Mouse (Mus musculus): Measurements from ENCODE around the gene Sec24c. TPM values are rescaled to one million over a fixed set of nuclear protein-coding genes. Genes with fewer than 3 reads are reported as not detected.

The Sec24c gene
- polyA plus RNA-seq (2017; shearing (Covaris generic)) = 223 TPM

GRCm38 (mm10) chr14:20674064-20674833 is at the start of gene Sec24c:
Sec24c (plus strand) TSS chr14:20674308.

GRCm38 (mm10) chr14:20640644-20641437 is 33.3 kb upstream of the Sec24c start, which contains the start of gene Usp54:
Usp54 (minus strand) TSS chr14:20641063.

GRCm38 (mm10) chr14:20656361-20656760 is 17.7 kb upstream of the Sec24c start, which contains the start of gene Myoz1:
Myoz1 (minus strand) TSS chr14:20656540.

GRCm38 (mm10) chr14:20668154-20668810 is 5.8 kb upstream of the Sec24c start, which contains the start of gene Synpo2l:
Synpo2l (minus strand) TSS chr14:20668354.

GRCm38 (mm10) chr14:20694884-20695760 is 21.0 kb downstream of the Sec24c start, which contains the start of gene Fut11:
Fut11 (plus strand) TSS chr14:20694968.

GRCm38 (mm10) chr14:20702741-20703381 is 28.8 kb downstream of the Sec24c start, which contains the start of gene Chchd1:
Chchd1 (plus strand) TSS chr14:20703006.

GRCm38 (mm10) chr14:20707201-20708190 is 33.4 kb downstream of the Sec24c start, which contains the start of gene Zswim8:
Zswim8 (plus strand) TSS chr14:20707552.

GRCm38 (mm10) chr14:20733952-20734774 is 60.1 kb downstream of the Sec24c start, which contains the start of gene Ndst2:
Ndst2 (minus strand) TSS chr14:20734562.

Other genes starting within 250 kb of the Sec24c start
- gene Cfap70, start 222.1 kb upstream of the Sec24c start, polyA plus RNA-seq (2017; shearing (Covaris generic)) = 0.35 TPM
- gene Anxa7, start 194.2 kb upstream of the Sec24c start, polyA plus RNA-seq (2017; shearing (Covaris generic)) = 69.9 TPM
- gene Mss51, start 177.4 kb upstream of the Sec24c start, polyA plus RNA-seq (2017; shearing (Covaris generic)) = 1.9 TPM
- gene Ppp3cb, start 127.7 kb upstream of the Sec24c start, polyA plus RNA-seq (2017; shearing (Covaris generic)) = 21.1 TPM
- 2.1 TPM for gene Usp54, start 33.2 kb upstream of the Sec24c start, polyA plus RNA-seq (2017; shearing (Covaris generic))
- gene Myoz1, start 17.8 kb upstream of the Sec24c start, polyA plus RNA-seq (2017; shearing (Covaris generic)) = 1.0 TPM
- gene Synpo2l, start 6.0 kb upstream of the Sec24c start, polyA plus RNA-seq (2017; shearing (Covaris generic)) = not detected
- gene Fut11, start 20.7 kb downstream of the Sec24c start, polyA plus RNA-seq (2017; shearing (Covaris generic)) = 9.4 TPM
- gene Chchd1, start 28.7 kb downstream of the Sec24c start, polyA plus RNA-seq (2017; shearing (Covaris generic)) = 83.9 TPM
- 27.9 TPM for gene Zswim8, start 33.2 kb downstream of the Sec24c start, polyA plus RNA-seq (2017; shearing (Covaris generic))
- gene Ndst2, start 60.3 kb downstream of the Sec24c start, polyA plus RNA-seq (2017; shearing (Covaris generic)) = 25.3 TPM
- gene Camk2g, start 119.8 kb downstream of the Sec24c start, polyA plus RNA-seq (2017; shearing (Covaris generic)) = 9.6 TPM
- gene Plau, start 162.4 kb downstream of the Sec24c start, polyA plus RNA-seq (2017; shearing (Covaris generic)) = not detected